Mouse (Mus musculus): ENCODE measurements at regions not wholly inside any gene's neighbourhood (a gene's known extent, or its start where the extent isn't known, plus 50 kb on each side); places are given as distances from the start of the nearest gene placed in this dataset.

- no peaks in the 10 kb centered on the region for H3K9me3 ChIP-seq
- no peak overlapping the region for H3K4me3 ChIP-seq
- WGBS, result 88% methylated on average over 9 of the region's 9 CpGs
- no peak overlapping the region for H3K27ac ChIP-seq
- no peaks in the 10 kb centered on the region for H3K36me3 ChIP-seq
- no peaks in the 10 kb centered on the region for H3K27me3 ChIP-seq (ENCODE audit: insufficient read depth, poor library complexity, severe bottlenecking)
- DNase-seq (ENCODE audit: low spot score), result no peak
- peaks cover 16% of the 10 kb centered on the region for H3K4me1 ChIP-seq (replicated peaks)
These were observed 251.7 kb downstream of the Plpp3 start for GRCm38 (mm10) chr4:105408896-105409295.

- Histone ChIP-seq H3K36me3 (no peaks in the 10 kb centered on the region), H3K9me3 (peaks cover 10% of the 10 kb centered on the region; the same call in 1 of the 2 replicates), H3K27me3 (ENCODE audit: insufficient read depth, poor library complexity, severe bottlenecking) (0 out of 2 replicates have a peak, but pooled peaks cover 8% of the 10 kb centered on the region), H3K27ac (no peak overlapping the region), H3K4me1 (replicated peaks) (no peaks in the 10 kb centered on the region), H3K4me3 (no peak overlapping the region)
- DNase-seq (ENCODE audit: low spot score), result no peak
- 90% methylated on average over 3 of the region's 3 CpGs for WGBS
These were observed 260.0 kb downstream of the Plpp3 start for GRCm38 (mm10) chr4:105417166-105417565.

GRCm38 (mm10) chr4:105422466-105422865 is 265.3 kb downstream of the Plpp3 start:
- Histone ChIP-seq H3K9me3 (no peaks in the 10 kb centered on the region; the same call in 1 of the 2 replicates), H3K27me3 (ENCODE audit: insufficient read depth, poor library complexity, severe bottlenecking) (0 out of 2 replicates have a peak, but pooled peaks cover 8% of the 10 kb centered on the region), H3K27ac (no peak overlapping the region), H3K4me3 (no peak overlapping the region), H3K4me1 (replicated peaks) (peaks cover 14% of the 10 kb centered on the region), H3K36me3 (no peaks in the 10 kb centered on the region)
- DNase-seq (ENCODE audit: low spot score), result no peak
- WGBS, result 69% methylated on average over 7 of the region's 7 CpGs

- Histone ChIP-seq H3K27ac (peak overlapping the region; percentile 35; the same call in 1 of the 2 replicates), H3K9me3 (no peaks in the 10 kb centered on the region), H3K36me3 (no peaks in the 10 kb centered on the region), H3K27me3 (ENCODE audit: insufficient read depth, poor library complexity, severe bottlenecking) (0 out of 2 replicates have a peak, but pooled peaks cover 4% of the 10 kb centered on the region), H3K4me1 (replicated peaks) (peaks cover 23% of the 10 kb centered on the region), H3K4me3 (no peak overlapping the region)
- no peak for DNase-seq (ENCODE audit: low spot score)
- WGBS, result 80% methylated on average over 3 of the region's 3 CpGs
These were observed 266.6 kb downstream of the Plpp3 start for GRCm38 (mm10) chr4:105423727-105424201.

- Histone ChIP-seq H3K4me1 (replicated peaks) (peaks cover 23% of the 10 kb centered on the region), H3K9me3 (no peaks in the 10 kb centered on the region), H3K27ac (0 out of 2 replicates have a peak overlapping the region, but pooled peaks have one; percentile 8), H3K36me3 (no peaks in the 10 kb centered on the region), H3K27me3 (ENCODE audit: insufficient read depth, poor library complexity, severe bottlenecking) (no peaks in the 10 kb centered on the region), H3K4me3 (no peak overlapping the region)
- 55% methylated on average over 6 of the region's 6 CpGs for WGBS
- no peak for DNase-seq (ENCODE audit: low spot score)
These were observed 267.9 kb downstream of the Plpp3 start for GRCm38 (mm10) chr4:105425086-105425485.

GRCm38 (mm10) chr4:105427581-105427980 is 270.4 kb downstream of the Plpp3 start:
- H3K36me3 ChIP-seq, result no peaks in the 10 kb centered on the region
- no peak for DNase-seq (ENCODE audit: low spot score)
- peaks cover 23% of the 10 kb centered on the region for H3K4me1 ChIP-seq (replicated peaks)
- no peak overlapping the region for H3K4me3 ChIP-seq
- 0 out of 2 replicates have a peak overlapping the region, but pooled peaks have one; percentile 53 for H3K27ac ChIP-seq
- 79% methylated on average over 6 of the region's 6 CpGs for WGBS
- no peaks in the 10 kb centered on the region for H3K27me3 ChIP-seq (ENCODE audit: insufficient read depth, poor library complexity, severe bottlenecking)
- no peaks in the 10 kb centered on the region for H3K9me3 ChIP-seq

GRCm38 (mm10) chr4:105429381-105430100 is 272.4 kb downstream of the Plpp3 start:
- Histone ChIP-seq H3K4me1 (replicated peaks) (peaks cover 19% of the 10 kb centered on the region), H3K27ac (no peak overlapping the region), H3K27me3 (ENCODE audit: insufficient read depth, poor library complexity, severe bottlenecking) (no peaks in the 10 kb centered on the region), H3K4me3 (no peak overlapping the region), H3K36me3 (no peaks in the 10 kb centered on the region), H3K9me3 (no peaks in the 10 kb centered on the region)
- no peak for DNase-seq (ENCODE audit: low spot score)
- 93% methylated on average over 6 of the region's 6 CpGs for WGBS

- WGBS, result 92% methylated on average over 4 of the region's 4 CpGs
These were observed 275.3 kb downstream of the Plpp3 start for GRCm38 (mm10) chr4:105432461-105432860.

GRCm38 (mm10) chr4:105437141-105437540 is 280.0 kb downstream of the Plpp3 start:
- no peak for DNase-seq (ENCODE audit: low spot score)
- no peaks in the 10 kb centered on the region for H3K27me3 ChIP-seq (ENCODE audit: insufficient read depth, poor library complexity, severe bottlenecking)
- no peak overlapping the region for H3K27ac ChIP-seq
- WGBS, result 87% methylated on average over 5 of the region's 5 CpGs
- H3K9me3 ChIP-seq, result peaks cover 5% of the 10 kb centered on the region; the same call in 1 of the 2 replicates
- no peaks in the 10 kb centered on the region for H3K36me3 ChIP-seq
- no peak overlapping the region for H3K4me3 ChIP-seq
- H3K4me1 ChIP-seq (replicated peaks), result no peaks in the 10 kb centered on the region

More at GRCm38 (mm10) chr4:105432461-105432860, 275.3 kb downstream of the Plpp3 start:
- no peak for DNase-seq (ENCODE audit: low spot score)
- no peaks in the 10 kb centered on the region for H3K27me3 ChIP-seq (ENCODE audit: insufficient read depth, poor library complexity, severe bottlenecking)
- no peak overlapping the region for H3K27ac ChIP-seq
- H3K36me3 ChIP-seq, result no peaks in the 10 kb centered on the region
- H3K9me3 ChIP-seq, result peaks cover under 1% of the 10 kb centered on the region; the same call in 1 of the 2 replicates
- no peak overlapping the region for H3K4me3 ChIP-seq
- peaks cover 8% of the 10 kb centered on the region; the same call in 1 of the 2 replicates for H3K4me1 ChIP-seq (replicated peaks)

- WGBS, result 73% methylated on average over 11 of the region's 11 CpGs
- DNase-seq (ENCODE audit: low spot score), result no peak
- Histone ChIP-seq H3K4me3 (no peak overlapping the region), H3K27me3 (ENCODE audit: insufficient read depth, poor library complexity, severe bottlenecking) (no peaks in the 10 kb centered on the region), H3K4me1 (replicated peaks) (no peaks in the 10 kb centered on the region), H3K27ac (no peak overlapping the region), H3K9me3 (0 out of 2 replicates have a peak, but pooled peaks cover 5% of the 10 kb centered on the region), H3K36me3 (no peaks in the 10 kb centered on the region)
These were observed 292.1 kb downstream of the Plpp3 start for GRCm38 (mm10) chr4:105449046-105449860.

- WGBS, result 93% methylated on average over 4 of the region's 4 CpGs
- no peak overlapping the region for H3K4me3 ChIP-seq
- no peak overlapping the region for H3K27ac ChIP-seq
- no peaks in the 10 kb centered on the region for H3K27me3 ChIP-seq (ENCODE audit: insufficient read depth, poor library complexity, severe bottlenecking)
- H3K9me3 ChIP-seq, result no peaks in the 10 kb centered on the region
- no peaks in the 10 kb centered on the region for H3K4me1 ChIP-seq (replicated peaks)
- H3K36me3 ChIP-seq, result no peaks in the 10 kb centered on the region
- DNase-seq (ENCODE audit: low spot score), result no peak
These were observed 293.7 kb downstream of the Plpp3 start for GRCm38 (mm10) chr4:105450881-105451280.

- WGBS, result 95% methylated on average over 2 of the region's 2 CpGs
These were observed 294.7 kb downstream of the Plpp3 start for GRCm38 (mm10) chr4:105451871-105452270.

More at GRCm38 (mm10) chr4:105451871-105452270, 294.7 kb downstream of the Plpp3 start:
- Histone ChIP-seq H3K27me3 (ENCODE audit: insufficient read depth, poor library complexity, severe bottlenecking) (no peaks in the 10 kb centered on the region), H3K27ac (no peak overlapping the region), H3K4me1 (replicated peaks) (no peaks in the 10 kb centered on the region), H3K4me3 (no peak overlapping the region), H3K9me3 (no peaks in the 10 kb centered on the region), H3K36me3 (no peaks in the 10 kb centered on the region)
- DNase-seq (ENCODE audit: low spot score), result no peak
